Mouse (Mus musculus) adipocyte (in vitro differentiated cells): ENCODE results near the gene H2-M10.5.
A peak's percentile ranks its signal among the peaks of the same experiment; 100 is the strongest.
"Not testable (repeated sequence)": the region's sequence is repeated elsewhere in the genome, so short reads cannot be mapped to it uniquely, and the experiment has no call there.

Experiments used
- DNase-seq: peaks from one replicate; pipeline ENCODE4 v3.0.0-alpha.2; 2016; ENCODE audit warnings: low spot score

H2-M10.5 gene

DNA sequence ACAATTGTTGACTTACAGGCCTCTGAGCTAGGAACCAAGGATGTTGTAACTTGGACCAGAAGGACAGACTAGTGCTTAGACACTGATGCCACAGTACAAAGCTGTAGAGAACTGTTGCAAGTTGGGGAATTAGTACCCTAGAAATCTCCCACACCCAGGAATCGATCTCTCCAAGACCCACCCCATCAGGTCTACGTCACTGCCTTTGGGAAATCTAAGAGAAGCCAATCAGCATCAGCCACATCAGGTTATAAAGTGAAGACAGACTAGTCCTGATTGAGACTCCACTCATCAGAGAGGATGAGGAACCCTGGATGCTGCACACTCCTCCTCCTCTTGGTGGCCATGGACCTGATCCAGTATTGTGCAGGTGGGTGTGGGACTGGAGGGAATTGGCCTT, at the start of gene H2-M10.5:
Gene H2-M10.5 (plus strand): TSS at position 301 of the 400 bp plus-strand sequence.
- DNase-seq: peak; percentile 1

DNA sequence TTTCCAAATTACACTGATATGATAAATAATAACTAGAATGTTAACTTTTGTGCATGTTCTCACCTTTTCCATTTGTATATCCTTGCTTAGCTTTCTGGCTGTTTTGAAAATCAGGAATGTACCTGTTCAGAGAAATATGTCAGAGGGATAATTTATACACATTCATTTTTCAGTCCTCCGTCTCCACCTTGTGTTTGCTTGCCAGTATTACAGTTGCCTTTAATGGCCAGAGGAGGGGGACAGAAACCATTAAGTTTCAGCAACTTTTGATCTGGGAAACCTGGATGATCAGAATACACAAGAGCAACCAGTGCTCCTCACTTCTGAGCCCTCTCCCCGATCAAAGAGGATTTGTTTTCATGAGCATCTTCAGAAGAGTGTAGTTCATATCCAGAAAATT, 46.7 kb upstream of the H2-M10.5 start:
- peak; percentile 52 for DNase-seq

DNA sequence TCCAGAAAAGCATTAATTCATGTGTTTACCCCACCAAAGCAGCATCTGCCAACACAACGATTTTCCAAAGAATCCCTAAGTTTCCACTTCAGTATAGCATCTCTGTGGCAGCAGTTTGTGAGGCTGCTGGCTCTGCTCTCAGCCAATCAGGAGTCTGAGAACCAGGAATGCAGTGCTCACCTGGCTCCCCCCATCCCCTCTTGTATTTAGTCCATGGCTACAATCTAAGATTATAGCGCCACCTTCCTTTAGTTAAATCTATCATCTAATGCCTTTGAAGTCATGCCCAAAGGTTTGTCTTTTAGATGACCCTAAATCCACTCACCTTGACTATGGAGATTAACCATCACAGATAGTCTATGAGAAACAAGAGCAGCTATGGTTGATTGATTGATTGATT, 8.9 kb upstream of the H2-M10.5 start:
- DNase-seq: no peak

DNA sequence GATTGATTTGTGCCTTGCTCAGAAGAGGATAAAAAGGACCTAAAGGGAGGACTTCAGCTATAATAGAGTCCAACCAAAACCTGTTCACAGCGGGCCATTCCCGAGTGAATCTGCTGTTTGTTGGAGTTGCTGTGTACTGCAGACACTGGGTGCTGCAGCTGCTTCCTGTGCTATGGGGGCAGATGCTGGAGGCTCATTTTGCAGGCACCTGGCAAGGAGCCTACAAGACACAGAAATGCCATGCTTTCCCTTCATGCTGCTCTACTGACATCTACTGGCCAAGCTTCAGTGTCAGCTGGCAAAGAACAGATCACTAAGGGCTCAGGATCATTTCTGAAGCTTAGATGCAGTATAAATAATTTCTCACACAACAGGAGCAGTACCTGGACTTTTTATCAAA, 8.5 kb upstream of the H2-M10.5 start:
- peak; percentile 56 for DNase-seq

DNA sequence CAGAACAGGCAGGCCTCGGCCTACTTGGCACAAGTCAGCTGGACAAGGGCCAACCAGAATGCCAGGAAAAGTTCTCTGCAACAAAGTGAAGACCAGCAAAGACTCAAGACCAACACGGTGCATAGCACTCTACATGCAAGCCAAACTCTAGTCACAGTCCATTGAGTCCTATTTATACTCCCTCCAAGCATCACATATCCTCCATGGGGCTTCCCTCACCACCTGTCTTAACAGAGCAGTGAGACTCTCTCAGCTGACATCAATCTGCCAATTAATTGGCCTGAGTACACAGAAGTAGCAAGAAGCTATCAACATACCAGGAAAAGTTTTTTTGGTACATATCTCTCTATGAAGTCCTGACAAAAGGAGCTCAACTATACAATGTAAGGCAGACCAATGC, 7.3 kb upstream of the H2-M10.5 start:
- not testable (repeated sequence) for DNase-seq

DNA sequence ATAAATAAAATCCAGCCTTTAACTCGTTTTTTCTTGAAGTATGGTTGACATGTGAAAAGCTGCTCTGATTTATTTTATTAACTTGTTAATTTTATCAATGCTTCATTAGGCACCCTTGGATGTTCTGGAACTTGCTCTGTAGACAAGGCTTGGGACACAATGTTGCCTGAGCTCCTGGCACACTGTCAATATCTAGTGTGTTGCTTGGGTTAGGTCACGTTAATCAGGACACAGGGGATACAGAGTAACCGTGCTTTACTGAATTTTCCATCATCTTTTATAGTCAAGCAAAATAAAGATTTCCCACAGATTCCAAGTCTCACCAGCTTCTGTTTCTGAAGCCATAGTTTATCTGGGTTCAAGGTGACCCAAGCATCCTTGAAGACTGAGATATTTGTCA, 8.8 kb downstream of the H2-M10.5 start:
- DNase-seq: no peak

DNA sequence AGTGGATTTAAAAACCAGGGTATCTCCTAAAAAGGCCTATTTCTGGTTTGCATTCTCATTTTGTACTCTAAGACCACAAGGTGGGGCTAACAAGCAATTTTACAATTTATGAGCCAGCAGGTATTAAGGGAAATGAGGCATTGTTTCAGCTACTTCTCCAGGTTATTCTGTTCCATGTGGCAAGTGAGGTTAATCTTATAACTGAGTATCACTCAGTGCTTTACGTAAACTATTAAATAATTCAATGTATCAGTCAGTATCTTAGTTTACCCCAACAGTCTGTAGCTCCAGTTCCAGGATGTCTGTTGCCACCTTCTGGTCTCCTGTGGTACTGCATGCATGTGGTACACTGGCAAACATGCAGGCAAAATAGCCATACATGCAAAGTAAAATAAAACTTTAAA, 13.8 kb downstream of the H2-M10.5 start:
- DNase-seq: peak; percentile 31

DNA sequence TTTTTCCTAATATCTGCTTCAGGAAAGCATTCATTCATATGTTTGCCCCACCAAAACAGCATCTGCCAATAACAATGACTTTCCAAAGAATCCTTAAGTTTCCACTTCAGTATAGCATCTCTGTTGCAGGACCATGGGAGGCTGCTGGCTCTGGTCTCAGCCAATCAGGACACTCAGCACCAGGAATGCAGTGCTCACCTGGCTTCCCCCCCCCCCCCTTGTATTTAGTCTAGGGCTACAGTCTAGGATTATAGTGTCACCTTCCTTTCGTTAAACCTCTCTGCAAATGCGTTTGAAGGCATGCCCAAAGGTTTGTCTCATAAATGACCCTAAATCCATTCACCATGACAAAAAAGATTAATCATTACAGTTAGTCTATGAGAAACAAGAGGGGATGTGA, 15.6 kb downstream of the H2-M10.5 start:
- DNase-seq: no peak

DNA sequence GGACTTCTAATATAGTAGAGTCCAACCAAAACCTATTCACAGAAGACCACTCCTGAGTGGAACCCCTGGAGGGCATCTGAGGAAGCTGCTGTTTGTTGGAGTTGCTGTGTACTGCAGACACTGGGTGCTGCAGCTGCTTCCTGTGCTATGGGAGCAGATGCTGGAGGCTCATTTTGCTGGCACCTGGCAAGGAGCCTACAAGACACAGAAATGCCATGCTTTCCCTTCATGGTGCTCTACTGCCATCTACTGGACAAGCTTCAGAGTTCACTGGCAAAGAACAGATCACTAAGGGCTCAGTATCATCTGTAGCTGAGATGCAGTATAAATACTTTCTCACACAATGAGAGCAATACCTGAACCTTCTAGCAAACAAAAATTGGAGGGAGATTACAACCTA, 16.1 kb downstream of the H2-M10.5 start:
- peak; percentile 94 for DNase-seq

DNA sequence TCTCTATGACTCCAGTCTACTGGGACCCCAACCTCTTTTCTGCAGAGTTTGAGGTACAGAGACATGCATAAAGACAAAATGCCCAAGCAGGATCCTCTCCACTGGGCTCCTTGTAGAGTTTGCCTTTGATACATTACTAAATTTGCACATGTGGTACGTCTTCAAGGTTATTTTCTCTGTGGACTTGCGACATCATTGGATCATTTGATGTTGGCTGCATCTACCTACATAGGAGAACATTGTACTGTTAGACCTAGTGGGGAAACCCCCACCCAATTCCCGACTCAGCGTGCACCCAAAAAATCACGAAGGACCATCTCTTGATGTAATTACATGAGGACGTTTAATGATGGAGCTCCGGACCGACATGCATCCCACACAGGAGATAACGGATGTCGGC, 26.8 kb downstream of the H2-M10.5 start:
- DNase-seq: no peak

DNA sequence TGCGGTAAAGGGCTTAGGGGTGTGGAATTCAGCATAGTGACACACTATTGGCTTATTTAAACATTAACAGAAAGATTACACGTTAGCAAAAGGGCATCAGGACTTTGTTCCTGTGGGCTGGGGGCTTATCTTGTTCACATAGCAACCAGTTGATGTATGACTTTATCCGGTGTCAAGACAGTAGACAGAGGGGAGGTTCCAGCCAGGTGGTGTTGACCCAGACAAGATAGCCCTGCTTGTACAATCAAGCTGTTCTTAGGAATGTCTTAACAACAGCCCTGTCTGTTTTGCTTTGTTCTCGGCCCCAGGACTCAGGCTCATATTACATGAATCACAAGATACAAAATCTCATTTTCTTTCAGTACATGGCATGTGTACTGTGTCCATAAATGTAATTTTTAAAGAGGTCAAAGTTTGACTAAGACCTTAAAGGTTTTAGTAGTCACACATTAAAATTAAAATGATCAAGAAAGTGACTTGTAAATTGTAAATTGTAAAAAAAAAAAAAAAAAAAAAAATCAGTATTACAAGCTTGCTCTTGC, 27.3 kb downstream of the H2-M10.5 start:
- not testable (repeated sequence) for DNase-seq

DNA sequence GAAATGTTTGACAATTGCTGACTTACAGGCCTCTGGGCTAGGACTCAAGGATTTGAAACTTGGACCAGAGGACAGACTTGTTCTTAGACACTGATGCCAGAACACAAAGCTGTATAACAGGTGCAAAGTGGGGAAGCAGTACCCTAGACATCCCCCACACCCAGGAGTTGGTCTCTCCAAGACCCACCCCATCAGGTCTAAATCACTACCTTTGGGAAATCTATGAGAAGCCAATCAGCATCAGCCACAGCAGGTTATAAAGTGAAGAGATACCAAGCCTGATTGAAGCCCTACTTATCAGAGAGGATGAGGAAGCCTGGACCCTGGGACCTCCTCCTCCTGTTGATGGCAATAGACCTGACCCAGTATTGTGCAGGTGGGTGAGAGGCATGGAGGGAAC, 39.2 kb downstream of the H2-M10.5 start, which contains the start of gene H2-M10.6:
Gene H2-M10.6 (plus strand): TSS at position 301 of the 400 bp plus-strand sequence.
- DNase-seq: no peak

DNA sequence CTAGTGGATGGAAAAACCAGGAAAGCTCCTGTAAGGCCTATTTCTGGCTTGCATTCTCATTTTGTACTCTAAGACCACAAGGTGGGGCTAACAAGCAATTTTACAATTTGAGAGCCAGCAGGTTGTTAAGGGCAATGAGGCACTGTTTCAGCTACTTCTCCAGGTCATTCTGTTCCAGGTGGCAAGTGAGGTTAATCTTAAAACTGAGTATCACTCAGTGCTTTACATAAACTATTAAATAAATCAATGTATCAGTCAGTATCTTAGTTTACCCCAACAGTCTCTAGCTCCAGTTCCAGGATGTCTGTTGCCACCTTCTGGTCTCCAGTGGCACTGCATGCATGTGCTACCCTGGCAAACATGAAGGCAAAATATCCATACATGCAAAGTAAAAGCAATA, 51.3 kb downstream of the H2-M10.5 start:
- DNase-seq: peak; percentile 50

DNA sequence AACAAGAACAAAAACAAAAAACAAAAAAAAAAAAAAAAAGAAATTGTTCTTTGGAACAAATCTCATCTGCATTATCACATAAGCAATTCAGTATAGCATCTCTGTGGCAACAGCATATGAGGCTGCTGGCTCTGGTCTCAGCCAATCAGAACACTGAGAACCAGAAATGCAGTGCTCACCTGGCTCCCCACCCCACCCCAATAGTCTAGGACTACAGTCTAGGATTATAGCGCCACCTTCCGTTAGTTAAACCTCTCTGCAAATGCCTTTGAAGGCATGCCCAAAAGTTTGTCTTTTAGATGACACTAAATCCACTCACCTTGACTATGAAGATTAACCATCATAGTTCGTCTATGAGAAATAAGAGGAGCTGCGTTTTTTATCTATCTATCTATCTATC, 52.8 kb downstream of the H2-M10.5 start:
- DNase-seq: no peak
